Mouse (Mus musculus) cerebellum, adult 2 months (tissue): ENCODE data around the gene Sgcd.

ENCODE experiments used
- CTCF ChIP-seq: fragments of 200-500 bp; IDR thresholded peaks from 2 replicates; pipeline ENCODE4 v1.5.1; 2011; ENCODE audit warnings: low read depth, mild to moderate bottlenecking, control low read depth, low read length, moderate library complexity, borderline replicate concordance; ENCODE audit not compliant: insufficient read depth
- POLR2A ChIP-seq: fragments of 200-500 bp; IDR thresholded peaks from 2 replicates; pipeline ENCODE4 v1.6.1; 2011; ENCODE audit warnings: low read length, control low read depth, borderline replicate concordance; ENCODE audit not compliant: insufficient read depth

GRCm38 (mm10) chr11:47018139-47018538, 970.6 kb downstream of the Sgcd start:
- TF ChIP-seq CTCF, result no peak
- TF ChIP-seq POLR2A, result no peak
